Mouse (Mus musculus) CD8-positive naive resting alpha-beta T cell, adult 2 months (primary cell): Measurements from ENCODE around the gene Cyp4a32.
"Not testable (repeated sequence)": the region's sequence is repeated elsewhere in the genome, so short reads cannot be mapped to it uniquely, and the experiment has no call there.

ENCODE experiments used
- DNase-seq, 2 experiments: peaks; one replicate each; pipeline ENCODE4 v3.0.0; 2022; ENCODE audit warnings: low read depth in 2 of 2, low spot score in 2 of 2

Gene Cyp4a32

GRCm38 (mm10) chr4:115600611-115601010 lies at the start of gene Cyp4a32:
Gene Cyp4a32, plus strand, starts transcription at chr4:115600969.
- not testable (repeated sequence) for DNase-seq

GRCm38 (mm10) chr4:115552726-115553125 lies 48.0 kb upstream of the Cyp4a32 start:
- no peak for DNase-seq

- no peak for DNase-seq
Measured at GRCm38 (mm10) chr4:115555513-115555912, 45.3 kb upstream of the Cyp4a32 start.

DNA sequence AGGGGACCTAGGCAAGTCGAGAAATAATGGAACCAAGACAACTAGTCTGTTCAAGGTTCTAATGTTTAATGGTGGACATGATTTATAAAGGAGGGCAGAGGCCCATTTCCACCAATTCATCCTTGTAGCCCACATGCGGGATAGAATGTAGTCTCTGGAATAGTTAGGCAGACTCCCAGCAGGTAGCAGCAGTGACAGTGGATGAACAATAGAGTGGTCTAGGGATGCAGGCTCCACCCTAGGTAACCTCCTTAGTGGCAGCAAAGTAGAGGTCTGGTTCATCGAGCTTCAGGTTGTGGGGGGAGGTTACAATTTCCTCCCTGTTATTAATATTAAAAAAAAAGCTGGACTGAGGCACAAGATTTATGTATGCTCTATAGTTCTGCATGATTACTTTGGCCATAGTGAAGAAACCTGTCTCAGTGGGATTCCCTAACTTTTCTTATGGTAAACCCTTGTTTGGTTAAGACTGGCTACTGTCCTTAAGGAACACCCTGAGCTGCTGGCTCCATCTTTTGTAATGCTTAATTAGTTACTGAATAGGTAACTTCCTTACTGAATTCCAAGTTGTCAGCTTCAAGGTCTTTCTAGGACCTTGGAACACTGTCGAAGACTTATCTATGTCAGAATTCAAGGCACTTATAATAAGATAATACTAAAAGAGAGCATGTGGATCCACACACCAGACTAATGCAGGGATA lies 42.8 kb upstream of the Cyp4a32 start:
- DNase-seq, result no peak

- not testable (repeated sequence) for DNase-seq
Measured at GRCm38 (mm10) chr4:115561236-115561635, 39.5 kb upstream of the Cyp4a32 start.

DNA sequence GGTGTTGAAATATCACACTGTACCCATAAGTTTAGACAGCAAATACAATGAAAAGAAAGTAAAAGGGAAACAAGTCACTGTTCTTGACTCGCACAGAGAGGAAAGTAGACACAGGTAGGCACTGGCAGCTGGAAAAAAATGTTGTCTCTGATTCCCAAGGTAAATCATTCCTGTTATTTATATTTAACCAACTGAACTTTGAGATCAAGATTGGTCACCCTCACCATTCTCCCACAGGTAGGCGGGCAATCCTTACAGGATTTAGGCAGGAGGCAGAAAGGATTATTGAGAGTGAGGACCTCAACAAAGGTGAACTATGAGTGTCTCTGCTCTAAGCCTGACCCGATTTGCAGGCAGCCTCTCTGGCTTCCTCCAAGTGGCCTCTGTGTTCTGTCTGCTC lies 37.4 kb upstream of the Cyp4a32 start, which contains the start of gene Cyp4a31:
Gene Cyp4a31 (plus strand): TSS at position 249 of the 400 bp plus-strand sequence.
- no peak for DNase-seq

GRCm38 (mm10) chr4:115564469-115565225 lies 36.1 kb upstream of the Cyp4a32 start:
- not testable (repeated sequence) for DNase-seq

- DNase-seq, result no peak
Measured at GRCm38 (mm10) chr4:115575255-115575654, 25.5 kb upstream of the Cyp4a32 start.

DNA sequence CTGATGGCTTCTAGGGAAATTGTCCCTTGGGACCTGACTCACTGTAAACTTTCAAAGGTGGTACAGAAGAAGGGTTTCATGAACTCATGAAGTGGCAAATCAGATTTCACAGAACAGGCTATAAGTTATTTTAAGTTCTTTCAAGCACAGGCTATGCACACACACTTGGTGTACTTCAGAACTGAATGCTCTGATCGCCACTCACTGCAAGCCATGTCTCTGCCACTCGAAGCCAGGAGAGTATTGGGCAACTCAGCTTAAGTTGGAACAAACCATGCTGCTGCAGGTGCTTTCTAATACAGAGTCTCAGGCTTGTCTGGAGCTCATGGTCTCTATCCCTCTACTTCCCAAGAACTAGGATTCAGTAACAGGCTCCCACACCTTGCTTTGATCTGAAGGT lies 25.0 kb upstream of the Cyp4a32 start:
- no peak for DNase-seq

DNA sequence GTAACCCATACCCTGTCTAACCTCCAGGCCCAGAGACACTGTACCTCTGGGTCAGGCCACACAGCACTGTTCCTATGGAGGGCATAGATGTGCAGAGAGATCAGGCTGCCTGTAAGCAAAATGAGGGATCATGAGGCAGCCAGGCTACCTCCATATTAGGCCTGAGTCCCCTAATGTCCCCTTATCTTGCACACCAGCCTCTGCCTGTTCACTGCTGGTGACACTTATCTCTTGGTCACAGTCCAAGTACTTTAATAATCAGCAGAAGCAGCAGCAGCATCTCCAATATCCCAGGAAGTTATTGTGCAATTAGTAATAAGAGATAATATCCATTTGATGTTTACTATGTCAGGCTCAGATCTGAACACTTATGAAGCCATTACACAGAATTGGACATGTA lies 17.7 kb upstream of the Cyp4a32 start:
- no peak for DNase-seq

GRCm38 (mm10) chr4:115596357-115596756 lies 4.4 kb upstream of the Cyp4a32 start:
- no peak for DNase-seq

DNA sequence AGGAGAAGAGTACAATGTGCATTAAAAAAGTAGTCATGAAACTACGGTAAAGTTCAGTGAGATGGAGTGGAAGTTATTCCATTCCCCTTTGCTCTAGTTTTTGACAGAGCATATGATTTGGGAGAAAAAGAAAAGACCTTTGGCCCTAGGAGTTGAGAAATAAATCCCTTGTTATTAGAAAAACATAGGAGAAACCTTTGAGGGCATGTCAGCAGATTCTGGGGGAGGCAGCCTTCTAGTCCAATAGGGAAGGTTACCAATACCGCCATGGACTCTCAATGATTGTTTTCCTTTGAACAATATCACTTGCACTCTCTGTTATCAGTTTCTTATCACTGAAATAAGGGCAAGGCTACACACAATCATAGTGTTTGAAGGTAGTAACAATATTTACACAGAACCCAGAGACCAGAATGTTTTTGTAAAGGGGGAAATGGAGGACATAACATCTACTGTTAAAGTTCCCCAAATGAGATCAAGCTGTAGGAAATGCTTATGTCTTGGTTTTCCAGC lies 3.9 kb upstream of the Cyp4a32 start:
- DNase-seq, result no peak

DNA sequence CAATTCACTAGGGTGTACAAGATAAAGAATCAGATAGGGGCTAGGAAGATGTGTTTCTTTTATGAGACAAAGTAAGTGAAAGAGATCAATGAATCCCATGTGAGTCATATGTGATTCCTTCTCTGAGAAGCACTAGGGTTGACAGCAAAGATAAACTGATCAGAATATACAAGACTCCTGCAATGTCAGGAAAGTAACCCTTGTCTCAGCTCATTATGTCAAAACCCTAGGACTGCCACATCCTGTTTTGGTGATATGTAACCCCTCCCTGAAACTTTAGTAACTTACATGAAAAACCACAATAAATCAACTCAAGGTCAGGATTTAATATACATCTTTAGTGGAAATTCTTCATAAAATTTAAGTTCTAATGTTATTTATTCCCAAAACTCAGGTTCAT lies 13.2 kb downstream of the Cyp4a32 start:
- no peak for DNase-seq

DNA sequence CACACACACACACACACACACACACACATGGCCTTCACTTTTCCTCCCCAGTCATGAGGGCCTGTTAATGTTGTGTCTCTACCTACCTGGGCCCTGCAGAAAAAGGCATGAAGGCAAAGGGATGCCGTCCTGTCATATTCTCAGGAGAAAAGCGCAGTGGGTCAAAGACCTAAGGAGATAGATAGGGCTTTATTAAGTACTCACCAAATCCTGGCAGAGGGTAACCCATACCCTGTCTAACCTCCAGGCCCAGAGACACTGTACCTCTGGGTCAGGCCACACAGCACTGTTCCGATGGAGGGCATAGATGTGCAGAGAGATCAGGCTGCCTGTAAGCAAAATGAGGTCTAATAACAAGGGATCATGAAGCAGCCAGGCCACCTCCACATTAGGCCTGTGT lies 24.8 kb downstream of the Cyp4a32 start:
- DNase-seq, result not testable (repeated sequence)

GRCm38 (mm10) chr4:115642967-115643754 lies 42.4 kb downstream of the Cyp4a32 start:
- no peak for DNase-seq

- no peak for DNase-seq
Measured at GRCm38 (mm10) chr4:115645371-115645770, 44.6 kb downstream of the Cyp4a32 start.

- DNase-seq, result no peak
Measured at GRCm38 (mm10) chr4:115647580-115647979, 46.8 kb downstream of the Cyp4a32 start, which contains the start of gene Cyp4b1. Gene Cyp4b1, minus strand, starts transcription at chr4:115647723.

GRCm38 (mm10) chr4:115648752-115649151 lies 48.0 kb downstream of the Cyp4a32 start:
- DNase-seq, result no peak

DNA sequence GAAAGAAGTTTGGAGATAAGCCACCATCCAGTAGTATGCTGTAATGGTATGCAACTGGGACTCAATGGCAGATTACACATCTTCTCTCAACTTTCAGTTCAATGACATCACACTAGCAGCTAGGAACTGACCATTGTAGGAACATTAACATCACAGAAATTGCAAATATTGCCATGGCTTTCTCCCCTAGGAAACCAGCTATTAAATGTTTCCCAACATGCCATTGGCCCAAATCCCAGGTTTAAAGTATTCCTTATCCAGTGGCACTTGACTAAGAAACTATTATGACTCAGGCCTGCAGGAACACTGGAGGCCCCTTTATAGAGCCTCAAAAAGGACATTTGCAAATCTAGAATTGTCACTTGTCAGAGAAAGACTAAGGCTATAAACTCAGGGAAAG lies 48.6 kb downstream of the Cyp4a32 start:
- no peak for DNase-seq

GRCm38 (mm10) chr4:115650866-115651265 lies 50.1 kb downstream of the Cyp4a32 start:
- no peak for DNase-seq

DNA sequence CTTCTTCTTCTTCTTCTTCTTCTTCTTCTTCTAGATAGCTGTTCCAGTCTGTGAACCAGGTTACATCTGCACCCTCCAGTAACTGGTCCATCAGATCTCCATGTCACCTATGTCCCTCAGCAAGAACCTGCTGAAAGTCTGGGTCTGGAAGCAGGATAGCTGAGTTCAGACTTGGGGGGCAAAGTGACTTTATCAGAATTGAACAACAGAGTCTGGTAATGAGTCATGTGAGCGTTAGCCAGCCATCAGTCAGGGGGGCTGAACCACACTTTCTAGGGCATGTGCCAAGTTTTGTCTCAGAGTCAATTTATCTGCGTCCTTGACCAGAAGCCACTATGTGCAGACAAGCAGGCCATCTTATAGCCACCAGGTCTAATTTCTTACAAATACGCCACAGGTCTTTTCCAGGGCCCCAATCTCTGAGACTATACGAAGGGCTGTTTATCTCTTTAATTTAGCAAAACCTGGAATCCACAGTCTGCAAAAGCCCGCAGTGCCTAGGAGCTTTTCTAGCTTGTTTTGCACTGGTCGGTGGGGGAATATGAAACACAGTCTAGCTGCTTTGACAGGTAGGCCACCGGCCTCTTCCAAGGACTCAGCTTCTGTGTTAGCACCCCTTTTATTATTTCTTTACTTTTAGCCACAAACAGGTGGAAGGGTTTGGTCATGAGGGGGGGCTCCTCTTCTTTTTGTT lies 55.2 kb downstream of the Cyp4a32 start:
- DNase-seq, result not testable (repeated sequence)
